Mouse (Mus musculus) kidney, adult 2 months (tissue): ENCODE results near the gene Tmem253. TPM values are rescaled to one million over a fixed set of nuclear protein-coding genes. Genes with fewer than 3 reads are reported as not detected.

Source experiments
- DNase-seq: peaks from one replicate; pipeline ENCODE4 v3.0.0; 2021
- H3K27ac ChIP-seq: fragments of 200-500 bp; 2 replicates; pipeline ENCODE4 v1.5.1; 2012; ENCODE audit warnings: low read depth, low read length, control low read depth, inconsistent platforms; ENCODE audit not compliant: insufficient read depth
- H3K27me3 ChIP-seq: fragments of 200-500 bp; replicated peaks from 2 replicates; pipeline ENCODE4 v1.6.1; 2012; ENCODE audit warnings: mild to moderate bottlenecking, moderate library complexity, low read length, inconsistent platforms; ENCODE audit not compliant: control insufficient read depth, insufficient read depth
- H3K36me3 ChIP-seq: fragments of 200-500 bp; 2 replicates; pipeline ENCODE4 v1.6.1; 2012; ENCODE audit warnings: mild to moderate bottlenecking, moderate library complexity, low read length, inconsistent platforms; ENCODE audit not compliant: control insufficient read depth, insufficient read depth
- H3K4me1 ChIP-seq: fragments of 200-500 bp; 2 replicates; pipeline ENCODE4 v1.6.1; 2011; ENCODE audit warnings: low read length; ENCODE audit not compliant: control insufficient read depth, insufficient read depth
- H3K4me3 ChIP-seq: fragments of 200-500 bp; 2 replicates; pipeline ENCODE4 v1.5.1; 2011; ENCODE audit warnings: mild to moderate bottlenecking, low read depth, low read length, control low read depth; ENCODE audit not compliant: insufficient read depth
- CTCF ChIP-seq: fragments of 200-500 bp; conservative IDR thresholded peaks from 2 replicates; pipeline ENCODE4 v1.5.1; 2011; ENCODE audit warnings: low read depth, mild to moderate bottlenecking, control low read depth, low read length, moderate library complexity, mixed read lengths; ENCODE audit not compliant: insufficient read depth, insufficient read length
- POLR2A ChIP-seq: fragments of 200-500 bp; IDR thresholded peaks from one replicate; pipeline ENCODE4 v1.6.1; 2011; ENCODE audit warnings: low read depth, low read length, control low read depth
- WGBS: fragments of 180-500 bp; shearing (Covaris S2); methylation state at CpG from one replicate; pipeline ENCODE4 v1.1.7; 2018; 5-methylcytosine and 5-hydroxymethylcytosine counted together
- polyA plus RNA-seq: library from polyadenylated mRNA; depleted of rRNA; stranded (reverse); fragments of >200 nt; gene quantifications from 2 replicates; pipeline ENCODE4 v1.2.3, GENCODE M21; 2012

Gene Tmem253
- polyA plus RNA-seq, 1 experiment: 2.5 TPM

- DNase-seq: no peak
- Histone ChIP-seq H3K27ac (no peak overlapping the region), H3K27me3 (no peaks in the 10 kb centered on the region), H3K4me1 (peaks cover 29% of the 10 kb centered on the region), H3K36me3 (no peaks in the 10 kb centered on the region; the same call in 1 of the 2 replicates), H3K4me3 (no peak overlapping the region)
- TF ChIP-seq CTCF (no peak), POLR2A (no peak)
- 82% methylated on average over 5 of the region's 5 CpGs for WGBS
Measured at GRCm38 (mm10) chr14:52012553-52012952, 2.9 kb upstream of the Tmem253 start.

- 67% methylated on average over 8 of the region's 8 CpGs for WGBS
- Histone ChIP-seq H3K27me3 (no peaks in the 10 kb centered on the region), H3K4me3 (no peak overlapping the region), H3K36me3 (no peaks in the 10 kb centered on the region; the same call in 1 of the 2 replicates), H3K4me1 (peaks cover 29% of the 10 kb centered on the region), H3K27ac (peak overlapping the region; percentile 84)
- no peak for TF ChIP-seq CTCF
- TF ChIP-seq POLR2A: no peak
- DNase-seq: no peak
Measured at GRCm38 (mm10) chr14:52013021-52013610, 2.3 kb upstream of the Tmem253 start.

- TF ChIP-seq CTCF (no peak), POLR2A (no peak)
- Histone ChIP-seq H3K27ac (peak overlapping the region; percentile 84), H3K27me3 (no peaks in the 10 kb centered on the region), H3K36me3 (no peaks in the 10 kb centered on the region), H3K4me1 (peaks cover 34% of the 10 kb centered on the region), H3K4me3 (peak overlapping the region; percentile 59)
- 2% methylated on average over 23 of the region's 24 CpGs for WGBS
- DNase-seq: no peak
Measured at GRCm38 (mm10) chr14:52013771-52014219, 1.7 kb upstream of the Tmem253 start.

- H3K4me3 ChIP-seq: peak overlapping the region; percentile 84
- TF ChIP-seq CTCF: no peak
- no peak for TF ChIP-seq POLR2A
- 8% methylated on average over 50 of the region's 80 CpGs for WGBS
- no peaks in the 10 kb centered on the region for H3K27me3 ChIP-seq
- DNase-seq: no peak
- no peak overlapping the region for H3K27ac ChIP-seq
- H3K36me3 ChIP-seq: no peaks in the 10 kb centered on the region
- H3K4me1 ChIP-seq: peaks cover 38% of the 10 kb centered on the region
Measured at GRCm38 (mm10) chr14:52014271-52014760, 1.1 kb upstream of the Tmem253 start.

GRCm38 (mm10) chr14:52014761-52015311, 622 bp upstream of the Tmem253 start:
- Histone ChIP-seq H3K36me3 (no peaks in the 10 kb centered on the region), H3K4me1 (peaks cover 37% of the 10 kb centered on the region), H3K4me3 (peak overlapping the region; percentile 84), H3K27ac (peak overlapping the region; percentile 44), H3K27me3 (no peaks in the 10 kb centered on the region)
- WGBS: 2% methylated on average over 18 of the region's 28 CpGs
- TF ChIP-seq POLR2A (peak; percentile 31), CTCF (no peak)
- peak; percentile 69 for DNase-seq

- peaks cover 30% of the 10 kb centered on the region for H3K4me1 ChIP-seq
Measured at GRCm38 (mm10) chr14:52016625-52017405, 1.4 kb downstream of the Tmem253 start.

GRCm38 (mm10) chr14:52017662-52018061, 2.2 kb downstream of the Tmem253 start:
- no peak overlapping the region for H3K4me3 ChIP-seq
- TF ChIP-seq POLR2A (no peak), CTCF (no peak)
- WGBS: 61% methylated on average over 4 of the region's 4 CpGs
- H3K4me1 ChIP-seq: peaks cover 33% of the 10 kb centered on the region
- no peak overlapping the region for H3K27ac ChIP-seq
- no peaks in the 10 kb centered on the region for H3K36me3 ChIP-seq
- no peaks in the 10 kb centered on the region for H3K27me3 ChIP-seq
- no peak for DNase-seq

More at GRCm38 (mm10) chr14:52016625-52017405, 1.4 kb downstream of the Tmem253 start:
- DNase-seq: peak; percentile 70
- TF ChIP-seq CTCF (no peak), POLR2A (no peak)
- Histone ChIP-seq H3K27me3 (no peaks in the 10 kb centered on the region), H3K36me3 (no peaks in the 10 kb centered on the region), H3K4me3 (no peak overlapping the region), H3K27ac (no peak overlapping the region)
- 59% methylated on average over 13 of the region's 13 CpGs for WGBS
